ENCODE assay signal across 9 mouse cellular contexts in the genomic region with DNA sequence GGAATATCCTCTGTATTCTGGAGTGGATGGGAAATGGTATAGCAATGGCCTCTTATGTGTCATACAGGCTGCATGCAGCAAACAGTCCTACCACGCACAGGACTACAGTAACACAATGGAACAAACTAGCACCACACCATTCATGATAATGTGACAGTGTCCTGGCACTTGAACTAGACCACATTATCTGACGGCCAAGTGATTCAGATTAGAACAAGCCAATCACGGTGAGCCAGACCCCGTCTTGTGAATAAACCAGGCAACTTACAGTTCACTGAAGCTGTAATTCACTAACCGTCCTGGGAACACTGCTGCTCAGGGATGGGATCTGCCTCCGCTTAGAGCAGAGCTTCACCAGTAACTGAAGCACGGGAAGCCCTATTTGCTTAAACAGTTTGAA. TPM values are rescaled to one million over a fixed set of nuclear protein-coding genes. Genes with fewer than 3 reads are reported as not detected.
DNase-seq lines count a peak whose midpoint lies in the region; ATAC-seq and TF ChIP-seq lines count a peak whose summit lies in the region.
"Had no signal": no experiment of that assay in that cellular context is flagged by ENCODE, and none has a peak within 500 bp of the region (broad histone marks: within the 10 kb centered on the region; RNA-seq: fewer than 3 reads in every experiment).

No protein-coding gene starts in this region.

- H3K9ac ChIP-seq in heart, embryonic 14.5 days (ENCODE audit: low read length), result no peak overlapping the region
- no peak overlapping the region for H3K9ac ChIP-seq in lung, embryonic 15.5 days
- no peak overlapping the region for H3K9ac ChIP-seq in forebrain, embryonic 14.5 days (ENCODE audit: low read length)
- H3K9ac ChIP-seq in forebrain, postnatal 0 days, result no peak overlapping the region

- peaks cover 21 to 49% of the 10 kb centered on the region in 2 experiments for H3K4me1 ChIP-seq in heart, embryonic 14.5 days (ENCODE audit: control insufficient read depth in 2 of 2, insufficient read depth in 2 of 2, low read length in 2 of 2)
- H3K4me1 ChIP-seq in lung, embryonic 15.5 days, result no peaks in the 10 kb centered on the region
- H3K4me1 ChIP-seq in forebrain, embryonic 14.5 days (ENCODE audit: control insufficient read depth, insufficient read depth, low read length), result peaks cover 17% of the 10 kb centered on the region
- H3K4me1 ChIP-seq in forebrain, postnatal 0 days (ENCODE audit: insufficient read depth), result peaks cover 4% of the 10 kb centered on the region; the same call in 1 of the 2 replicates

- H3K27me3 ChIP-seq in heart, embryonic 14.5 days (ENCODE audit: control insufficient read depth, insufficient read depth, low read length), result no peaks in the 10 kb centered on the region
- H3K27me3 ChIP-seq in lung, embryonic 15.5 days, result no peaks in the 10 kb centered on the region
- H3K27me3 ChIP-seq in forebrain, embryonic 14.5 days (replicated peaks; ENCODE audit: control insufficient read depth, insufficient read depth, low read length), result no peaks in the 10 kb centered on the region
- no peaks in the 10 kb centered on the region for H3K27me3 ChIP-seq in forebrain, postnatal 0 days (ENCODE audit: insufficient read depth, low read length)

- H3K27ac ChIP-seq in heart, embryonic 14.5 days (replicated peaks in 1 of 2; ENCODE audit: control insufficient read depth in 1 of 2, insufficient read depth in 1 of 2, low read depth in 2 of 2, low read length in 2 of 2), result no peak overlapping the region
- peak overlapping the region; percentile 19; the same call in 1 of the 2 replicates for H3K27ac ChIP-seq in lung, embryonic 15.5 days
- no peak overlapping the region; the same call in 1 of the 2 replicates for H3K27ac ChIP-seq in forebrain, embryonic 14.5 days (ENCODE audit: low read depth, low read length)
- H3K27ac ChIP-seq in forebrain, postnatal 0 days (ENCODE audit: low read depth, low read length), result no peak overlapping the region

- no peak for DNase-seq in heart, adult 8-10 months (ENCODE audit: low spot score)
- no peak for DNase-seq in lung, postnatal 14 days
- DNase-seq in forebrain, embryonic 14.5 days (ENCODE audit: low spot score), result peak; percentile 56
- peak; percentile 34 for DNase-seq in forebrain, postnatal 0 days
- DNase-seq in MN1 (ENCODE audit: low spot score), result no peak
- DNase-seq: cerebellum, postnatal 25 days; heart, postnatal 14 days had no signal

- ATAC-seq in heart, embryonic 14.5 days (ENCODE audit: insufficient number of reproducible peaks, insufficient read depth, low FRiP score, low read depth), result peak; percentile 37; the same call in 1 of the 2 replicates
- peak; percentile 49; the same call in 1 of the 2 replicates for ATAC-seq in lung, embryonic 15.5 days (ENCODE audit: borderline replicate concordance, extremely low read depth, low FRiP score, low TSS enrichment)
- peak; percentile 63; the same call in 1 of the 2 replicates for ATAC-seq in forebrain, embryonic 14.5 days
- ATAC-seq in forebrain, postnatal 0 days, result peak; percentile 82

- 20% methylated on average over 7 of the region's 7 CpGs for WGBS in heart, embryonic 14.5 days
- 59% methylated on average over 7 of the region's 7 CpGs for WGBS in lung, embryonic 15.5 days
- WGBS in forebrain, embryonic 14.5 days, result 48% methylated on average over 7 of the region's 7 CpGs
- 28% methylated on average over 7 of the region's 7 CpGs for WGBS in forebrain, postnatal 0 days

- H3K9me3 ChIP-seq in heart, embryonic 14.5 days (ENCODE audit: control insufficient read depth, low read length), result no peaks in the 10 kb centered on the region
- no peaks in the 10 kb centered on the region for H3K9me3 ChIP-seq in lung, embryonic 15.5 days
- no peaks in the 10 kb centered on the region for H3K9me3 ChIP-seq in forebrain, embryonic 14.5 days (replicated peaks; ENCODE audit: control insufficient read depth, low read length)
- H3K9me3 ChIP-seq in forebrain, postnatal 0 days (ENCODE audit: low read length), result no peaks in the 10 kb centered on the region

- H3K4me2 ChIP-seq in heart, embryonic 14.5 days (ENCODE audit: low read length), result no peak overlapping the region
- H3K4me2 ChIP-seq in lung, embryonic 15.5 days, result no peak overlapping the region
- no peak overlapping the region for H3K4me2 ChIP-seq in forebrain, embryonic 14.5 days (ENCODE audit: low read length)
- H3K4me2 ChIP-seq in forebrain, postnatal 0 days (ENCODE audit: low read depth), result no peak overlapping the region

- H3K36me3 ChIP-seq in heart, embryonic 14.5 days (ENCODE audit: control insufficient read depth, insufficient read depth, low read length), result peaks cover 20% of the 10 kb centered on the region
- H3K36me3 ChIP-seq in lung, embryonic 15.5 days, result peaks cover 21% of the 10 kb centered on the region
- H3K36me3 ChIP-seq in forebrain, embryonic 14.5 days (ENCODE audit: control insufficient read depth, insufficient read depth, low read length), result 0 out of 2 replicates have a peak, but pooled peaks cover 6% of the 10 kb centered on the region
- peaks cover 8% of the 10 kb centered on the region; the same call in 1 of the 2 replicates for H3K36me3 ChIP-seq in forebrain, postnatal 0 days (ENCODE audit: insufficient read depth)

- H3K4me3 ChIP-seq in heart, embryonic 14.5 days (ENCODE audit: control insufficient read depth in 1 of 2, insufficient read depth in 1 of 2, low read depth in 1 of 2, low read length in 2 of 2), result no peak overlapping the region
- no peak overlapping the region for H3K4me3 ChIP-seq in lung, embryonic 15.5 days
- no peak overlapping the region for H3K4me3 ChIP-seq in forebrain, embryonic 14.5 days (ENCODE audit: low read depth, low read length)
- H3K4me3 ChIP-seq in forebrain, postnatal 0 days (ENCODE audit: low read depth, low read length), result no peak overlapping the region

- TF ChIP-seq CTCF in forebrain, postnatal 0 days (IDR thresholded peaks at IDR 0.05; ENCODE audit: low read depth), result peak; percentile 31; the same call in 1 of the 2 replicates

RNA-seq across cellular contexts. Expression of gene Bcar1, which starts 35.2 kb away (rescaled TPM):
- 49.5 and 50.8 TPM in 2 replicates for polyA plus RNA-seq in heart, embryonic 14.5 days (2014; fragmentation: Nextera tagmentation; extraction: Ambion mirVana)
- 10 to 100 TPM; 18.5 to 21.8 (median 19.5) TPM for total RNA-seq in heart, adult 8-10 months (2022)
- 40.7 and 42.6 TPM in 2 replicates for polyA plus RNA-seq in lung, embryonic 15.5 days (2015; fragmentation: Nextera tagmentation; extraction: Ambion mirVana)
- polyA plus RNA-seq in forebrain, embryonic 14.5 days (2014; fragmentation: Nextera tagmentation; extraction: Ambion mirVana), result 41.2 and 44.2 TPM in 2 replicates
- 53.4 and 60.3 TPM in 2 replicates for total RNA-seq in forebrain, postnatal 0 days (2014; rRNA removed)
- polyA plus RNA-seq in forebrain, postnatal 0 days (2015; fragmentation: Nextera tagmentation; extraction: Ambion mirVana), result 43.4 and 47.0 TPM in 2 replicates

Comparison
In these comparisons a context has a peak if more than half of its experiments do, and no peak if none do; other contexts are left out.
1. DNase-seq: peak in forebrain, embryonic 14.5 days (single experiment) and forebrain, postnatal 0 days (single experiment); none in heart, adult 8-10 months (single experiment), lung, postnatal 14 days (single experiment) and MN1 (single experiment).
2. Peak in every context shown above with its lines, with median percentiles within 50 percentile points of each other: ATAC-seq.